16 mouse cellular contexts compared by ENCODE assay signal in genomic region chr9:106236156-106236817, GRCm38 (mm10). TPM values are rescaled to one million over a fixed set of nuclear protein-coding genes. Genes with fewer than 3 reads are reported as not detected.
DNase-seq lines count a peak whose midpoint lies in the region; ATAC-seq and TF ChIP-seq lines count a peak whose summit lies in the region.
"Had no signal": no experiment of that assay in that cellular context is flagged by ENCODE, and none has a peak within 500 bp of the region (broad histone marks: within the 10 kb centered on the region; RNA-seq: fewer than 3 reads in every experiment).

No protein-coding gene starts in this region.

- no peaks in the 10 kb centered on the region for H3K27me3 ChIP-seq in heart, embryonic 10.5 days (ENCODE audit: insufficient read depth, poor library complexity, severe bottlenecking)
- no peaks in the 10 kb centered on the region for H3K27me3 ChIP-seq in liver, adult 2 months (ENCODE audit: control insufficient read depth, insufficient read depth, low read length)
- no peaks in the 10 kb centered on the region for H3K27me3 ChIP-seq in kidney, postnatal 0 days (ENCODE audit: insufficient read depth, low read length)
- H3K27me3 ChIP-seq: hindbrain, embryonic 15.5 days; limb, embryonic 12.5 days; lung, embryonic 15.5 days; midbrain, embryonic 12.5 days had no signal

- H3K9ac ChIP-seq in liver, adult 2 months (ENCODE audit: low read depth, low read length) = peak overlapping the region; percentile 2
- H3K9ac ChIP-seq in kidney, postnatal 0 days (ENCODE audit: low read depth, low read length) = no peak overlapping the region
- H3K9ac ChIP-seq: hindbrain, embryonic 15.5 days; limb, embryonic 12.5 days; lung, embryonic 15.5 days; midbrain, embryonic 12.5 days had no signal

- ATAC-seq in kidney, postnatal 0 days (replicated peaks; ENCODE audit: low FRiP score, low read depth) = no peak

- peak; percentile 30 to 49 for DNase-seq in heart, adult 18-20 months
- DNase-seq in heart, embryonic 10.5 days (ENCODE audit: low spot score) = no peak
- peak; percentile 96 for DNase-seq in liver, adult 2 months (ENCODE audit: extremely low read depth, low read depth, low spot score)
- DNase-seq in liver = no peak
- no peak for DNase-seq in kidney, postnatal 0 days (ENCODE audit: low spot score)
- no peak for DNase-seq in frontal cortex, adult 2 months (ENCODE audit: extremely low spot score in 1 of 2, low spot score in 1 of 2)
- DNase-seq: cerebellum, postnatal 14 days; thymus, postnatal 25 days had no signal

- no peaks in the 10 kb centered on the region for H3K79me2 ChIP-seq in liver, adult 2 months (ENCODE audit: control insufficient read depth, insufficient read depth, low read length)

- no peak overlapping the region for H3K27ac ChIP-seq in heart, embryonic 10.5 days
- H3K27ac ChIP-seq in liver, adult 2 months (replicated peaks; ENCODE audit: insufficient read depth, low read depth, low read length) = peak overlapping the region; percentile 30
- H3K27ac ChIP-seq in brown adipose tissue, adult 24 weeks (replicated peaks; ENCODE audit: low read depth, low read length) = peak overlapping the region; percentile 35
- peak overlapping the region; percentile 60 for H3K27ac ChIP-seq in kidney, postnatal 0 days
- H3K27ac ChIP-seq: hindbrain, embryonic 15.5 days; limb, embryonic 12.5 days; lung, embryonic 15.5 days; midbrain, embryonic 12.5 days had no signal

- WGBS in heart, embryonic 10.5 days = 89% methylated on average over 23 of the region's 23 CpGs
- WGBS in liver, adult 2 months = 35% methylated on average over 23 of the region's 23 CpGs
- 87% methylated on average over 23 of the region's 23 CpGs for WGBS in kidney, postnatal 0 days

- H3K4me1 ChIP-seq in heart, embryonic 10.5 days = peaks cover 18% of the 10 kb centered on the region
- peaks cover 15% of the 10 kb centered on the region; the same call in 1 of the 2 replicates for H3K4me1 ChIP-seq in liver, adult 2 months (ENCODE audit: control insufficient read depth, insufficient read depth, low read length)
- H3K4me1 ChIP-seq in brown adipose tissue, adult 24 weeks (ENCODE audit: control insufficient read depth, insufficient read depth, insufficient read length, low read length) = peaks cover 9% of the 10 kb centered on the region; the same call in 1 of the 2 replicates
- no peaks in the 10 kb centered on the region for H3K4me1 ChIP-seq in kidney, postnatal 0 days (replicated peaks; ENCODE audit: insufficient read depth, low read length)
- H3K4me1 ChIP-seq: hindbrain, embryonic 15.5 days; limb, embryonic 12.5 days; lung, embryonic 15.5 days; midbrain, embryonic 12.5 days had no signal

- no peak overlapping the region for H3K4me3 ChIP-seq in heart, embryonic 10.5 days
- H3K4me3 ChIP-seq in liver, adult 2 months (ENCODE audit: insufficient read depth, low read depth, low read length) = no peak overlapping the region
- H3K4me3 ChIP-seq in brown adipose tissue, adult 24 weeks (ENCODE audit: insufficient read depth, low read depth, low read length) = no peak overlapping the region
- H3K4me3 ChIP-seq in kidney, postnatal 0 days (replicated peaks; ENCODE audit: low read depth, low read length) = no peak overlapping the region
- H3K4me3 ChIP-seq: hindbrain, embryonic 15.5 days; left cerebral cortex, adult 2 months; limb, embryonic 12.5 days; lung, embryonic 15.5 days; midbrain, embryonic 12.5 days had no signal

- peak; percentile 34 for TF ChIP-seq POLR2A in liver, adult 2 months (IDR thresholded peaks at IDR 0.05; ENCODE audit: extremely low read depth, insufficient read depth, low read length)

- H3K4me2 ChIP-seq in kidney, postnatal 0 days (ENCODE audit: low read length) = no peak overlapping the region
- H3K4me2 ChIP-seq: hindbrain, embryonic 15.5 days; limb, embryonic 12.5 days; lung, embryonic 15.5 days; midbrain, embryonic 12.5 days had no signal

- TF ChIP-seq CTCF in liver, adult 2 months (IDR thresholded peaks at IDR 0.05; ENCODE audit: low read depth, low read length) = no peak
- no peak for TF ChIP-seq CTCF in kidney, postnatal 0 days (IDR thresholded peaks at IDR 0.05; ENCODE audit: low read depth)

- peaks cover 90% of the 10 kb centered on the region for H3K36me3 ChIP-seq in heart, embryonic 10.5 days
- H3K36me3 ChIP-seq in liver, adult 2 months (ENCODE audit: control insufficient read depth, insufficient read depth, low read length) = peaks cover 68% of the 10 kb centered on the region
- peaks cover 70% of the 10 kb centered on the region for H3K36me3 ChIP-seq in kidney, postnatal 0 days (ENCODE audit: insufficient read depth, low read length)

- no peaks in the 10 kb centered on the region for H3K9me3 ChIP-seq in heart, embryonic 10.5 days
- H3K9me3 ChIP-seq in kidney, postnatal 0 days (replicated peaks; ENCODE audit: low read length) = no peaks in the 10 kb centered on the region
- H3K9me3 ChIP-seq: G1E; hindbrain, embryonic 15.5 days; limb, embryonic 12.5 days; lung, embryonic 15.5 days; midbrain, embryonic 12.5 days had no signal

RNA-seq across cellular contexts. Expression of gene Alas1, which starts 12.2 kb away (rescaled TPM):
- 100 to 1,000 TPM; 345 to 482 TPM for total RNA-seq in heart, adult 18-20 months (2021)
- 96.9 and 120 TPM in 2 replicates for polyA plus RNA-seq in heart, embryonic 10.5 days (2016; fragmentation: Nextera tagmentation; extraction: Ambion mirVana)
- 270 and 285 TPM in 2 replicates for total RNA-seq in liver, adult 2 months (2014; rRNA removed)
- 530 and 649 TPM in 2 replicates for polyA plus RNA-seq in liver, adult 2 months (2012; rRNA removed)
- polyA plus RNA-seq in brown adipose tissue, adult 24 weeks (2012; ENCODE audit: insufficient read depth, insufficient read length, missing spikeins) = 452 and 504 TPM in 2 replicates
- 142 and 152 TPM in 2 replicates for polyA plus RNA-seq in kidney, postnatal 0 days (2015; fragmentation: Nextera tagmentation; extraction: Ambion mirVana)
- 122 and 129 TPM in 2 replicates for polyA plus RNA-seq in frontal cortex, adult 2 months (2012; rRNA removed)

RNA-seq across cellular contexts. Expression of gene Tlr9, which starts 13.9 kb away (rescaled TPM):
- 1 to 10 TPM in 1 of 2 experiments, under 1 TPM in 1; 0.45 to 1.3 TPM for total RNA-seq in heart, adult 18-20 months (2021)
- polyA plus RNA-seq in heart, embryonic 10.5 days (2016; fragmentation: Nextera tagmentation; extraction: Ambion mirVana) = not detected in 2 replicates
- total RNA-seq in liver, adult 2 months (2014; rRNA removed) = 0.18 and 0.27 TPM in 2 replicates
- 0.37 and 0.61 TPM in 2 replicates for polyA plus RNA-seq in liver, adult 2 months (2012; rRNA removed)
- polyA plus RNA-seq in brown adipose tissue, adult 24 weeks (2012; ENCODE audit: insufficient read depth, insufficient read length, missing spikeins) = 0.48 and 0.88 TPM in 2 replicates
- polyA plus RNA-seq in kidney, postnatal 0 days (2015; fragmentation: Nextera tagmentation; extraction: Ambion mirVana) = 0.06 and 0.07 TPM in 2 replicates
- polyA plus RNA-seq in frontal cortex, adult 2 months (2012; rRNA removed) = 0.67 and 1.2 TPM in 2 replicates
- polyA plus RNA-seq: embryonic facial prominence, embryonic 11.5 days; G1E; limb, embryonic 12.5 days; lung, embryonic 15.5 days; midbrain, embryonic 12.5 days had no signal

RNA-seq across cellular contexts. Expression of gene Twf2, which starts 33.4 kb away (rescaled TPM):
- total RNA-seq in heart, adult 18-20 months (2021) = 100 to 1,000 TPM; 229 to 242 TPM
- polyA plus RNA-seq in heart, embryonic 10.5 days (2016; fragmentation: Nextera tagmentation; extraction: Ambion mirVana) = 70.5 and 77.2 TPM in 2 replicates
- total RNA-seq in liver, adult 2 months (2014; rRNA removed) = 4.9 and 6.2 TPM in 2 replicates
- 4.5 and 4.7 TPM in 2 replicates for polyA plus RNA-seq in liver, adult 2 months (2012; rRNA removed)
- 13.6 and 19.5 TPM in 2 replicates for polyA plus RNA-seq in brown adipose tissue, adult 24 weeks (2012; ENCODE audit: insufficient read depth, insufficient read length, missing spikeins)
- 44.0 and 51.1 TPM in 2 replicates for polyA plus RNA-seq in kidney, postnatal 0 days (2015; fragmentation: Nextera tagmentation; extraction: Ambion mirVana)
- polyA plus RNA-seq in frontal cortex, adult 2 months (2012; rRNA removed) = 65.8 and 66.8 TPM in 2 replicates

RNA-seq across cellular contexts. Expression of gene Ppm1m, which starts 36.7 kb away (rescaled TPM):
- 10 to 100 TPM; 11.8 to 15.0 TPM for total RNA-seq in heart, adult 18-20 months (2021)
- polyA plus RNA-seq in heart, embryonic 10.5 days (2016; fragmentation: Nextera tagmentation; extraction: Ambion mirVana) = 36.4 and 45.0 TPM in 2 replicates
- 12.4 and 13.7 TPM in 2 replicates for total RNA-seq in liver, adult 2 months (2014; rRNA removed)
- 17.3 and 22.7 TPM in 2 replicates for polyA plus RNA-seq in liver, adult 2 months (2012; rRNA removed)
- polyA plus RNA-seq in brown adipose tissue, adult 24 weeks (2012; ENCODE audit: insufficient read depth, insufficient read length, missing spikeins) = 104 and 137 TPM in 2 replicates
- 33.2 and 35.5 TPM in 2 replicates for polyA plus RNA-seq in kidney, postnatal 0 days (2015; fragmentation: Nextera tagmentation; extraction: Ambion mirVana)
- polyA plus RNA-seq in frontal cortex, adult 2 months (2012; rRNA removed) = 32.0 and 35.1 TPM in 2 replicates

RNA-seq across cellular contexts. Expression of gene Poc1a, which starts 44.6 kb away (rescaled TPM):
- 1 to 10 TPM; 4.0 to 4.2 TPM for total RNA-seq in heart, adult 18-20 months (2021)
- polyA plus RNA-seq in heart, embryonic 10.5 days (2016; fragmentation: Nextera tagmentation; extraction: Ambion mirVana) = 36.5 and 42.3 TPM in 2 replicates
- 1.8 and 3.2 TPM in 2 replicates for total RNA-seq in liver, adult 2 months (2014; rRNA removed)
- polyA plus RNA-seq in liver, adult 2 months (2012; rRNA removed) = 3.1 and 3.9 TPM in 2 replicates
- 9.4 and 12.7 TPM in 2 replicates for polyA plus RNA-seq in brown adipose tissue, adult 24 weeks (2012; ENCODE audit: insufficient read depth, insufficient read length, missing spikeins)
- 13.1 and 14.5 TPM in 2 replicates for polyA plus RNA-seq in kidney, postnatal 0 days (2015; fragmentation: Nextera tagmentation; extraction: Ambion mirVana)
- polyA plus RNA-seq in frontal cortex, adult 2 months (2012; rRNA removed) = 24.2 and 25.6 TPM in 2 replicates

Comparison
In these comparisons a context has a peak if more than half of its experiments do, and no peak if none do; other contexts are left out.
1. DNase-seq: peak in heart, adult 18-20 months (2 of 2) and liver, adult 2 months (single experiment); none in heart, embryonic 10.5 days (single experiment), liver (single experiment), kidney, postnatal 0 days (single experiment) and frontal cortex, adult 2 months (0 of 2).